Mouse (Mus musculus) MEL (cell line): ENCODE data around the gene Lin54.

Experiments used
- CHD1 ChIP-seq: IDR thresholded peaks from 2 replicates; pipeline ENCODE4 v1.6.1; 2012; ENCODE audit warnings: low read depth, mild to moderate bottlenecking, inconsistent platforms, low read length, improper control_type of control experiment
- CTCF ChIP-seq, 3 experiments: IDR thresholded peaks in 2 of 3; conservative IDR thresholded peaks in 1 of 3; 2 replicates each; pipeline ENCODE4 v1.5.1; 2011 to 2012; ENCODE audit warnings: low read length in 3 of 3, low read depth in 2 of 3, mild to moderate bottlenecking in 2 of 3, improper control_type of control experiment in 1 of 3, inconsistent platforms in 1 of 3, mixed read lengths in 1 of 3, moderate library complexity in 1 of 3; ENCODE audit not compliant: control insufficient read depth in 1 of 3, insufficient read depth in 1 of 3, poor library complexity in 1 of 3, severe bottlenecking in 1 of 3
- GATA1 ChIP-seq: IDR thresholded peaks from 2 replicates; pipeline ENCODE4 v1.6.1; 2011; ENCODE audit warnings: low read depth, low read length, improper control_type of control experiment
- KAT2A ChIP-seq: conservative IDR thresholded peaks from 2 replicates; pipeline ENCODE4 v1.6.1; 2012; ENCODE audit warnings: low read depth, low read length, improper control_type of control experiment, inconsistent platforms
- NELFE ChIP-seq: IDR thresholded peaks from 2 replicates; pipeline ENCODE4 v1.6.1; 2011; ENCODE audit warnings: low read depth, low read length, improper control_type of control experiment
- POLR2A ChIP-seq, 2 experiments: IDR thresholded peaks; 2 replicates each; pipeline ENCODE4 v1.6.1; 2011 to 2012; ENCODE audit warnings: low read length in 2 of 2, mild to moderate bottlenecking in 2 of 2, control low read depth in 1 of 2, improper control_type of control experiment in 1 of 2, low read depth in 1 of 2, moderate library complexity in 1 of 2; ENCODE audit not compliant: control insufficient read depth in 1 of 2, insufficient read depth in 1 of 2, poor library complexity in 1 of 2
- POLR2AphosphoS5 ChIP-seq: IDR thresholded peaks from 2 replicates; pipeline ENCODE4 v1.6.1; 2012; ENCODE audit warnings: low read depth, borderline replicate concordance, mild to moderate bottlenecking, inconsistent platforms, low read length, moderate library complexity, mixed read lengths
- TAL1 ChIP-seq: IDR thresholded peaks from 2 replicates; pipeline ENCODE4 v1.6.1; 2012; ENCODE audit warnings: mild to moderate bottlenecking, inconsistent platforms, low read length, moderate library complexity, mixed read lengths
- USF1 ChIP-seq: IDR thresholded peaks from 2 replicates; pipeline ENCODE4 v1.6.1; 2014; ENCODE audit warnings: low read depth, mild to moderate bottlenecking, inconsistent platforms, low read length, improper control_type of control experiment, moderate library complexity
- ZC3H11A ChIP-seq: IDR thresholded peaks from 2 replicates; pipeline ENCODE4 v1.6.1; 2012; ENCODE audit warnings: low read depth, mild to moderate bottlenecking, inconsistent platforms, low read length, improper control_type of control experiment
- ZNF384 ChIP-seq: IDR thresholded peaks from 2 replicates; pipeline ENCODE4 v1.6.1; 2012; ENCODE audit warnings: low read depth, mild to moderate bottlenecking, inconsistent platforms, low read length, improper control_type of control experiment

DNA sequence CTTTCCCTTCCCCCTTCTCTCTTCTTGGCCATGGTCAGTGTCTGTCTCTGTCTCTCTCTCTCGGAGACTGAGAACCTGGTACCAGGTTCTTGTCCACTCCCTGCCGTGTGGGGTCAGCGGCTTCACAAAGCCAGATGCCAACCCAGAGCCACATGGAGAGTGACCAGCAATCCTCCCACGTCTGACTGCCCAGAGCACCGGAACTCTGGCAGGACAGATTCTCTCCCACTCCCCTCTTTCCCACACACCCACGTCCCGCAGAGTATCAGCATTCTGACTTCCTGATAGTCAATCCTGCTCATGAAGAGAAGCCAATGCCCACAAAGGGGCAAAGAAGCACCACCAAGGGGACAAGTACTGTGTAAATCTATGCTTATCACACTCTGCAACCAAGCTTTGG, 76.8 kb downstream of the Lin54 start:
- TF ChIP-seq USF1: no peak
- no peak for TF ChIP-seq POLR2A (IDR thresholded peaks at IDR 0.05; ENCODE audit: control insufficient read depth in 1 of 2, insufficient read depth in 1 of 2, low read depth in 1 of 2, low read length in 2 of 2, poor library complexity in 1 of 2)
- TF ChIP-seq POLR2AphosphoS5: no peak
- no peak for TF ChIP-seq CTCF (IDR thresholded peaks at IDR 0.05 in 2 of 3, conservative IDR thresholded peaks at IDR 0.05 in 1 of 3; ENCODE audit: control insufficient read depth in 1 of 3, insufficient read depth in 1 of 3, low read depth in 2 of 3, low read length in 3 of 3, poor library complexity in 1 of 3, severe bottlenecking in 1 of 3)
- TF ChIP-seq TAL1: no peak
- no peak for TF ChIP-seq GATA1
- no peak for TF ChIP-seq CHD1
- TF ChIP-seq ZNF384: no peak
- no peak for TF ChIP-seq NELFE
- TF ChIP-seq KAT2A: no peak
- no peak for TF ChIP-seq ZC3H11A
